8 mouse cellular contexts compared by ENCODE assay signal in the genomic region with DNA sequence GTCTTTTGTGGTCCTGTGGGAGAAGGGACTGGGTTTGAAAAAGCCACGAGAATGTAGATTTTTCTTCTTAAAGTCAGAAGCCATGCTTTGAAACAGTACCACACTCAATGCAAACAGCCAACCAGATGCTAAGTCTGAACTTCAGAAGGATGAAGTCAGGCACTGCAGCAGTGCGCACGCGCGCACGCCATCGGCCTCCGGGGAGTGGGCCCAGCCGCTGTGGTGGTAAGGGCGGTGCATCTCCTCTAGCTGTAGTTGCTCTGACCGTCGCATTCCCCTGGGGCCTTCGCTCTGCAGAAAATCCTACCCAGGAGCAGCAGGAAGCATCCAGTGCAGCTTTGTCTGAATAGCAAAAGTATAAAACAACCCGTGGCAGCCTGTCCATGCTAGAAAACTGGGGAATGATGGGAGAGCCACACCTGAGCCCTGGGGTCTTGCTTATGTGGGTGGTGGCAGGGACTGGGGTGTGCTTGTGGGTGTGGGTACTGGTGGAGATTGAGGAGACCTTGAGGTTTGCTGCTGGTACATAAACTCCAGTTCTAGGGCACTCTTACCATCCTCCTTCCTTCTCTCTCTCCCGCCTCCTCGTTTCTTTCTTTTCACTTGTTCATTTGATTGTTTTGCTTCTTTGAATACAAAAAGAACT. TPM values are rescaled to one million over a fixed set of nuclear protein-coding genes. Genes with fewer than 3 reads are reported as not detected.
DNase-seq lines count a peak whose midpoint lies in the region; ATAC-seq and TF ChIP-seq lines count a peak whose summit lies in the region.

No protein-coding gene starts in this region.

- TF ChIP-seq POLR2A in olfactory bulb, adult 2 months (IDR thresholded peaks at IDR 0.05; ENCODE audit: insufficient read depth, low read depth, low read length), result no peak

- WGBS in kidney, embryonic 16.5 days, result 37% methylated on average over 16 of the region's 16 CpGs
- 19% methylated on average over 16 of the region's 16 CpGs for WGBS in hindbrain, postnatal 0 days
- 8% methylated on average over 16 of the region's 16 CpGs for WGBS in olfactory bulb, adult 2 months

- H3K9ac ChIP-seq in kidney, embryonic 16.5 days (replicated peaks; ENCODE audit: low read length), result no peak overlapping the region
- H3K9ac ChIP-seq in hindbrain, postnatal 0 days (replicated peaks; ENCODE audit: low read length), result peak overlapping the region; percentile 45

- no peaks in the 10 kb centered on the region for H3K36me3 ChIP-seq in kidney, embryonic 16.5 days (ENCODE audit: insufficient read depth, low read length)
- H3K36me3 ChIP-seq in hindbrain, postnatal 0 days (ENCODE audit: insufficient read depth, low read length), result no peaks in the 10 kb centered on the region

- ATAC-seq in kidney, embryonic 16.5 days (ENCODE audit: low FRiP score, low TSS enrichment), result 0 out of 2 replicates have a peak, but pooled peaks have one; percentile 76
- peak; percentile 88 for ATAC-seq in hindbrain, postnatal 0 days

- H3K9me3 ChIP-seq in kidney, embryonic 16.5 days (ENCODE audit: low read length), result no peaks in the 10 kb centered on the region
- H3K9me3 ChIP-seq in hindbrain, postnatal 0 days (ENCODE audit: low read length), result no peaks in the 10 kb centered on the region

- no peak for TF ChIP-seq CTCF in hindbrain, postnatal 0 days (IDR thresholded peaks at IDR 0.05; ENCODE audit: low read depth)
- TF ChIP-seq CTCF in olfactory bulb, adult 2 months (IDR thresholded peaks at IDR 0.05; ENCODE audit: insufficient read depth, low read depth, low read length), result no peak

- H3K27me3 ChIP-seq in kidney, embryonic 16.5 days (ENCODE audit: insufficient read depth, low read length), result no peaks in the 10 kb centered on the region
- no peaks in the 10 kb centered on the region for H3K27me3 ChIP-seq in hindbrain, postnatal 0 days (ENCODE audit: insufficient read depth, low read length)

- DNase-seq in kidney, adult 9 months, result no peak
- peak; percentile 71 for DNase-seq in embryo, embryonic 11 days
- DNase-seq in hindbrain, postnatal 0 days (ENCODE audit: low spot score), result peak; percentile 83
- no peak for DNase-seq in spleen, adult 12 weeks (ENCODE audit: low spot score)
- DNase-seq in cerebellum, postnatal 14 days, result no peak
- no peak for DNase-seq in lung, postnatal 25 days (ENCODE audit: low spot score)

- H3K27ac ChIP-seq in kidney, embryonic 16.5 days (ENCODE audit: low read length), result no peak overlapping the region
- H3K27ac ChIP-seq in hindbrain, postnatal 0 days, result peak overlapping the region; percentile 79
- H3K27ac ChIP-seq in olfactory bulb, adult 2 months (ENCODE audit: insufficient read depth, low read depth, low read length), result peak overlapping the region; percentile 45

- no peak overlapping the region for H3K4me3 ChIP-seq in kidney, embryonic 16.5 days (ENCODE audit: low read length)
- H3K4me3 ChIP-seq in hindbrain, postnatal 0 days (ENCODE audit: low read length), result peak overlapping the region; percentile 13; the same call in 1 of the 2 replicates
- H3K4me3 ChIP-seq in olfactory bulb, adult 2 months (ENCODE audit: insufficient read depth, low read depth, low read length), result peak overlapping the region; percentile 39

- no peaks in the 10 kb centered on the region for H3K4me1 ChIP-seq in kidney, embryonic 16.5 days (ENCODE audit: insufficient read depth, low read length)
- peaks cover 13% of the 10 kb centered on the region for H3K4me1 ChIP-seq in hindbrain, postnatal 0 days (ENCODE audit: insufficient read depth, low read length)
- peaks cover 15% of the 10 kb centered on the region for H3K4me1 ChIP-seq in olfactory bulb, adult 2 months (ENCODE audit: control insufficient read depth, insufficient read depth, low read length)

- peak overlapping the region; percentile 39 for H3K4me2 ChIP-seq in kidney, embryonic 16.5 days (replicated peaks; ENCODE audit: low read depth, low read length)
- H3K4me2 ChIP-seq in hindbrain, postnatal 0 days (ENCODE audit: low read depth, low read length), result peak overlapping the region; percentile 47

RNA-seq across cellular contexts. Expression of gene Phactr3, which starts 56.6 kb away (rescaled TPM):
- 0.63 and 0.71 TPM in 2 replicates for polyA plus RNA-seq in kidney, embryonic 16.5 days (2015; fragmentation: Nextera tagmentation; extraction: Ambion mirVana)
- 70.4 and 92.7 TPM in 2 replicates for total RNA-seq in hindbrain, postnatal 0 days (2014; rRNA removed)
- 66.2 and 67.2 TPM in 2 replicates for polyA plus RNA-seq in hindbrain, postnatal 0 days (2015; fragmentation: Nextera tagmentation; extraction: Ambion mirVana)
- polyA plus RNA-seq in olfactory bulb, adult 2 months (2012; ENCODE audit: insufficient read depth, insufficient read length, low replicate concordance, missing spikeins), result not detected in 2 replicates

Comparison
In these comparisons a context has a peak if more than half of its experiments do, and no peak if none do; other contexts are left out.
1. DNase-seq: peak in embryo, embryonic 11 days (single experiment) and hindbrain, postnatal 0 days (single experiment); none in kidney, adult 9 months (single experiment), spleen, adult 12 weeks (single experiment), cerebellum, postnatal 14 days (0 of 2) and lung, postnatal 25 days (single experiment).